Mouse (Mus musculus): Measurements from ENCODE around the gene Iba57.
A peak's percentile ranks its signal among the peaks of the same experiment; 100 is the strongest.

Gene Iba57

DNA sequence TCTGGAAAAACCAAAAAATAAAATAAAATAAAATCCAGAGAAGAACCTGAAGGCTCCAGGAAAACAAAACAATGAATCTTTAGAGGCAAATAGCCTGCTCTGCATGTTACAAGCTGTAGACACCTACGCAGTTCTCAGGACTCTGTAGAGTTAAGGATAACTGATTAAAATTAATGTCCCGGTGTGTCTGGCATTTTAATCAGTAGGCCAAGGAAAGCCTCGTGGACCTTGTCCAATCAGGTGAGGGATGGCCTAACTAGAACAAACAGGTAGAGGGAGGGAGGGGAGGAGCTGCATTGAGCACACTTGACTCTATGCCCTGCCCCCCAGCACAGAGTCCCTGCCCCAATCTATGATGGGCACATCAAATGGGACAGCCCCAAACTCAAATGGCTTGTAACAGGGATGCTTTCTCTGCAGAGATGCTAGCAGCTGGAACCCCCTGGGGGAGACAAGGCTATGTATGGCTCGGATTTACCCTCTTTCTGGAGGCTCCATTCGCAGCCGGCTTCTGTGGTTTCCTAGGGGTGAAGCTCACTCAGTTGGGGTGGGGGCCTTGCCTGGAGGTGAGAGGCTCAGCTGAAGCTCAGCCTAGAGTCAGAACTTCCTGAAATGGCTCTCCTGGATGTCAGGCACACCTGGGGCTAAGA lies 10.8 kb upstream of the Iba57 start:
- DNase-seq (ENCODE audit: low spot score), result no peak

DNA sequence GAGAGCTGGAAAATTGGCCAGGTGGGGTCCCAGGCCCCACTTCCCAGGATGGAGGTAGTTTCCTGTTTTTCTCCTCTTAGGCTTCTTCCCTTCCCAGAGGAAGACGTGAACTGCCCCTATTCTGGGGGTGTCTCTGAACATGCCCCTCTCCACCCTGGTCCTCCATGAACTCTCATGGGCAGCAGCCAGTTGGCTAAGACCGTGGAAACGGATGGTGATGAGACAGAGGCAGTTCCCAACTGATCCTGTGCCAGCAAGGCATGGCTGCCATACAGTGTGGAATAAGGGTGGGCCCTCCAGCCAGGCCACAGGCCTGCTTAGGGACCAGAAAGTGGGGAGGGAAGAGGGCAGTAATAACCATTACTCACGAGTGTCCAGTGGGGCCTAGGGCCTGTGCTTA lies 7.0 kb upstream of the Iba57 start:
- no peak for DNase-seq (ENCODE audit: low spot score)

DNA sequence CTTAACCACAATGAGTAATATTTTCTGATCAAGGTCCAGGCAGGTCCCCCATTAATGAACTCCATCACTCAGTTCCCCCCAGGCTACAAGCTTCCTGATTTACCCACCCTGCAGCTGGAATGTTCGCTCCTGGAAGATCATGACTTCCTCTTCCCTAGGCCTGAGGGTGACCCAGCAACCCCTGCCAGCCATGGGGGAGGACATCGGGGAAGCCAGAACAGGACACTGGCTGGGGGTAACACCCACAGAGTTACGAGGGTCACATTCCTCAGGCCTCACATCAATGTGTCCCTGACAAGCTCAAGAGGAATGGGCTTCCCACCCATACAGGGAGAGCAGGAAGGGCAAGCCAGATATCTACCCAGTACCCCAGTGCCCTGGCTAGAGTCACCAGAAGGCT lies 6.3 kb upstream of the Iba57 start:
- no peak for DNase-seq (ENCODE audit: low spot score)

DNA sequence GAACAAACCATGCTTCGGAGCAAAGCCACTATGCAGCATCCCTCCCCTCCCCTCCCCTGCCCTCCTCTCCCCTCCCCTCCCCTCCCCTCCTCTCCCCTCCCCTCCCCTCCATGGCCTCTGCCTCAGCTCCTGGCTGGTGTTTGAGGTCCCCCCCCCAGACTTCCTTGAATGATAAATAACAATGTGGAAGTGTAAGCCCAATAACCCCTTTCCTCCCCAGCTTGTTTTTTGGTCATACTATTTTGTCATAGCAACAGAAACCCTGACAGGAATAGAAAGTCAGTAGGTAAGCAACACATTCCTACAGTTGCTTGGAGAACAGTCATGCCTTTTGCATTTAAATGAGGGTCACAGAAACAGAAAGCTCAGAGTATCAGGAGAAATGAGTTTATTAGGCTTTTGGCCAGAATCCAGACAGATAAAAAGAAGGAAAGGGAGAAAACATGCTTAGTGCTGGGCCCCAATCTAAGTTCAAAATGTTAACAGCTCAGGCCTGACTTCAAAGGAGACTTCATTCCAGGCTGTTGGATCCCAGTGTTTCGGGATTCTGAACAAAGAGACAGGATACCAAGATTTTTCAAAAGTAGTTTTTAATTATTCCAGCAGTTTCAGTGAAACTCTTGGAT lies 2.2 kb upstream of the Iba57 start:
- DNase-seq (ENCODE audit: low spot score), result no peak

DNA sequence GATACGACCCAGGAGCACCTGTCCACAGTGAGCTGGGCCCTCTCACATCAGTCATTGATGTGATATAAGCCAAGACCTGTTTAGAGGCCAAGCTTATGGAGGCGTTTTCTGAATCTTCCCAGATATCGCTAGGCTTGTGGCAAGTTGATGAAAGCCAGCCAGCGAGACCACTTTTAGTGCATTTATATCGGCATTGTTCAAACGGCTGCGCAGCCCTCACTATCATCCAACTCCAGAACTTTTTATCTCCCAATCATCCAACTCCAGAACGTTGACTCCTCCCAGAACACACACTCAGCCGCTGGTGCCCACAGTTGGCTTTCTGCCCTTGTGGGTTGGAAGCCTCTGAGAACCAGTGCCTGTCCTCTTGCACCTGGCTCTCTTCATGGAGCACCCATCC lies 845 bp upstream of the Iba57 start:
- DNase-seq (ENCODE audit: low spot score), result no peak

DNA sequence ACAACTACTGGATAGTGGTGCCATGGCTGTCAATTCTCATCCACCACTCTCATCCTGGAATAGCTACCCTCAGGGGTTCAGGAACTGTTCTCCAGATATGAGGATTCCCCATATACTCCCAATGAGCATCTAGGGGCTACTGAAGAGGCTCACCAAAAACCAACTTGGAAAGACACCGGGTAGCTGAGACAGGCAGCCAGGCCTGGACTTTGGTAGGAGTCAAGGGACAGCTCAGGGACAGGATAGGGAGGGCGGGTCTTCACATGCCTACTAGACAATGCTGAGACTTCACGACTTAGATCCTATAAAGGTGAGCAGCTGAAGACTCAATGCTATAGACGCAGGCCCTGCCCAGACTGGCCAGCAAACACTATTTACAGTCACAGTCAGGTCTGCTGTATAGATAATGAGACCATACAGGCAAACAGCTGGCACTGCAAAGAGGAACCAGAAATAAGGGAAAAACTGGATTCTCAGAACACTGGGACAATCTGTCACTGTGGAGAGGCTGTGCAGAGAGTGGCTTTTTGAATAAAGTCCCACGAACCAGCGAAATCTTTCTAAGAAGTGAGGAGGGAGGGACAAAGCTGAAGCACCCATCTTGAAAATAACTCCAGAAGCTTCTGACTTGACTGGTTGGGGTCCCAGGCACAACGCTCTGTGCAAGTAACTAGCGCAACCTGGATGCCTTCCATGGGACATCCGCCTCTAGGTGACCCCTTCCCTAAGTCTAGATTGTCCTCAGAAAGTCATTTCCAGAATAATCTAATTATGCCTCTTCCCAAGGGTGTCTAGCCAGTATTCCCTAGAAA lies 890 bp downstream of the Iba57 start:
- DNase-seq (ENCODE audit: low spot score), result no peak

DNA sequence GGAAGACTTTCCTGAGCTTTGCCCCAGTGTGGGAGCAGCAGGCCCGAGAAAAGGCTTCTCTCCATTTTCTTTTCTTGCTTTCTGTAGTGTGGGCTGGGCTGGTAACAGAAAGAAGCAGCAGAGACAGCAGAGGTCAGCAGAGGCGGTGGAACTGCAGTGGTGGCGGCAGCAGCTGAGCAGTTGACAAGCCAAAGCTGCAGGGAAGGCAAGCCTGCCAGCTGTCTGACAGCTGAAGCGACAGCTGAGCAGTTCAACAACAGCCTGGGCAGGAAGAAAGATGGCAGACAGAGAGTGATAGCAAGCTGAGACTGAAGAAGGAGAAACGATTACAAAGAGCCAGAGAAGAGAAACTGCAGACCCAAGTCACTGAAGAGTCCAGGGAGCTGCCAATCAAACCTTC lies 2.1 kb downstream of the Iba57 start:
- DNase-seq (ENCODE audit: low spot score), result peak; percentile 4

DNA sequence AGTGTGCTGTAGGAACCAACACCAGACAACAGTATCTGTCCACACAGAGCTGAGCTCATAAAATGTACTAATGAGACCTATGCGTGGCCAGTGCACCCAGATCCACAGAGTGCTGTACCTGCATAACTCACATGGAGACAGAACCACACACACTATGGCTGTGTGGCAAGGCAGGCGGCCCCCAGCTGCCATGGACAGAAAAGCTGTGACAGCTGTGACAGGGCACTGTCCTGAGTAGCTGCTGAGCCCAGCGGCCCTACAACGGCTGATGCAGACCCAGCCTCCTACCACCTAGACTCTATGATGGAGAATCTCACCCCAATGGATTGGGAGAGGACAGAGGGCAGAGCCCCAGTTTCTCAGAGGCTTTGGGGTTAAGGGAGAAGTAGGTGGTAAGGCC lies 4.0 kb downstream of the Iba57 start:
- no peak for DNase-seq (ENCODE audit: low spot score)

DNA sequence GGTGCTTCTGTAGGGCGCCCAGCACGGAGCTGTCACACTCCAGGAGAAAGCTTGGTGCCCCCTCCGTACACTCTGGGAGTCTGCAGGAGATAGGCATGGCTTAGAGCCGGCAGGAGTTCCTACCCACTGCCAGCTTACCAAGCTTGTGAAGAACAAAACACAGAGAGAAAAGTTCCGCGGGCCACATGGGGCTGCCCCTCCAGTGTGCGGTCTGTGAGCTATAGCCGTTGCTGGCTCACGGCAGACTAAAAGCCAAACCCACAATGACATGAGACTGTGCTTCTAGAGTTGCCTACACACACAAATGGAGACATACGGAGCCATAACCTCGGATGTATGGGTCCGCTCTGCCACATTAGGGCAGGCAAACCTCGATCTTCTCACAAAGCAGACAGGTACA lies 4.4 kb downstream of the Iba57 start:
- DNase-seq (ENCODE audit: low spot score), result no peak

DNA sequence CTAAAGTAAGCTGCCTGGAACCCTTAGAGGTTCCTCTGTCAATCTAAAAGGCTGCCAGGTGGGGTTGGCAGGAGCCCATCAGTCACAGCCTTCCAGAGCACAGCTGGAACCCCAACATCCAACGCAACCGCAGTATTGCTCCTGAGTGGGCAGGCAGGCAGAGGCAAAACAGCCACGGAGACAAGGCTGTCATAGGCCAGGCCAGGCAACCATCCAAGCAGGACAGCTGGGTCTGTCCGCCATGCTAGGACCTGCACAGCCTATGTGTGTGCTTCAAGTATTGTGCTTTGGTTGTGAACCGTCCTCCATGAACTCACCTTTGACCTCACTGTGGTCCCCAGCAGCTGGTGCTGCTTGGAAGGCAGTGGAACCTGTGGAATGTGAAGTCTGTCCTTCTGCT lies 7.6 kb downstream of the Iba57 start:
- DNase-seq (ENCODE audit: low spot score), result no peak

DNA sequence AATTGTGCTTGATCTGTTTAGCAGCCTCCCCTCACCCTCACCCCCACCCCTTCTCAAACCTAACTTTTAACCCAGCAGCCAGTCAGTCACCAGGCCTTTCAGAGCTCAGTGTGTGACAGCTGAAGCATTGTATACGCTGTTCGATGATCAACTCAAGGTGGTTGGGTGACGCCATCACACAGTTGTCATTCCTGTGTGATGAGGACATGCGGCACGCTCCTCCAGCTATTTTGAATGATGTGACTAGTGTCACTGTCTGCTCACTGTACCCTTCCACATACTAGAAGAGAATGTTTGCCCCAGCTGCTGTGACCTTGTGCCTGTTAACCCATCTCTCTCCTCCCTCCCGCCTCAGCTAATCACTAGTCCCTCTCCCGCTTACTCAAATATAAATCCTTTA lies 9.3 kb downstream of the Iba57 start:
- no peak for DNase-seq (ENCODE audit: low spot score)

DNA sequence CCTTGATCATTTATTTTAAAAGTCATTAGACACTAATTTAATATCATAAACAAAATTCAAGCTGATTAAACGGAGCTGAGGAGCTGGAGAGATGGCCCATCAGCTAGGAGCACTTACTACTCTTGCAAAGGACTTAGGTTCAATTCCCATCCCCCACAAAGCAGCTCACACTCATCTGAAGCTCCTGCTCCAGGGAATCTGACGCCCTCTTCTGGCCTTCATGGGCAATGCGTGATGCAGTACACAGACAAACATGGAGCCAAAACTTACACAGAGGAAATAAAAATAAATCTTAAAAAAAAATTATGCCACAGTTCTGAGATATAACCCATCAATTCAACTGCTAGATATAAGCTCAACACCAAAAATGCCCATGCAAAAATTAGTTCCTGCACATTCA lies 11.8 kb downstream of the Iba57 start:
- DNase-seq (ENCODE audit: low spot score), result no peak

DNA sequence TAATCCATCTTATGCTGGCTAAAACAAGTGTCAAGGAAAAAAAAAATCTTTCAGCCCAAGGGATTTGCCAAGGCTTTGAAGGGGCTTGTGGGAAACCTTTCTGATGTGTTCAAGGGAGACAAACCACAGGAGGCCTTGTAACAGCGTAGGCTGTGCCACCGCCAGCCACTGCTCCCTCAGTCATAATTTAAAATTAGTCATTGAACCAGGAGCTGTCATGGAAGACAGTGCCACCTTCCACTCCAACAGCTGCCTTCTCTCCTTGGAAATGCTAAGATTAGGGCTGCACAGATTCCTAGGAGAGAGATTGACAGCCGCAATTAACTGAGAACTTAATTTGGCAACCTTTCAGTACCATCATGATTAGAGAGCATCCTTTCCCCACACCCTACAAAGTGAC lies 14.2 kb downstream of the Iba57 start:
- no peak for DNase-seq (ENCODE audit: low spot score)

DNA sequence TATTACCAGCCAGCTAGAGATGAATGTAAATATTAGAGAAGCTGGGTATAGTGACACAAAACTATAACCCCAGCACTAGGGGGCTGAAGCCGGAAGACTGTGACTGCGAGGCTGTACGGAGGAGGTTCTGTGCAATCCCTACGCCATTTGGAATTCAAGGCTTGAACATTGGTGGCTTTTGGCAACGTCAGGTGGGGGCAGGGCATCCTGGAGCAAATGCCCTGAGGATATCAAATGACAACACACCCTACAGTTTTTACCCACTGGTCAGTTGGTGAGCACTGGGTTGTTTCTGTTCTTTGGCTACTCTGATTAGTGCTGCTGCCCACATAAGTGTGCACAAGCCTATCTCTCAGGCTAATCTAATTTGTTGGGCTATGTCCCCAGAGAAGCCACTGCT lies 20.6 kb downstream of the Iba57 start:
- no peak for DNase-seq (ENCODE audit: low spot score)

DNA sequence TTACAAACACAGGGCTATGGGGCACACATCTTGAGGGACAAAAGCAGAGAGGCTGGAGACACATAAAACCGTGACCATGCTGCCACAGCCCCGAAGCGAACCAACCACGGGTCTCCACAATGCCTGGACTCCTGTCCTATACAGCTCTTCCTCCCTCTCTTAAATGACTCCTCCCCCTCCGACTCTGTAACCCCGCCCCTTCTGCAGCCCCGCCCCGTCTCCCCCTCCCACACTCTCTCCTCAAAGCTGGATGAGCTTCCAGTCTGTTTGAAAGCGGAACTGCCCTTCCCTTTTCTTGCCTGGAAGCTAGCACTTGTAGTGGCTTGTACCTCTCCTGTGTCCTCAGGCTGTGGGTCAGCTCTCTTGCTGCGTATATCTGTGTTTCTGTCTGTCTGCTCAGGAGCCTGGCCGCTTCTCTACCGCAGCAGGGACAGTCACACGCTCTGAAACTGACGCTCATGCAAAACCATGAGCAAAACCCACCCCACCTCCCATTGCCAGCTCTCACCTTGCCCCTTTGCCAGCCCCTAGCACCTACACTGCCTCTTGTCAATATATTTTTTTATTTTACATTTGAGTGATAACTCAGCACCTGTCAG lies 21.7 kb downstream of the Iba57 start:
- DNase-seq (ENCODE audit: low spot score), result peak; percentile 18

DNA sequence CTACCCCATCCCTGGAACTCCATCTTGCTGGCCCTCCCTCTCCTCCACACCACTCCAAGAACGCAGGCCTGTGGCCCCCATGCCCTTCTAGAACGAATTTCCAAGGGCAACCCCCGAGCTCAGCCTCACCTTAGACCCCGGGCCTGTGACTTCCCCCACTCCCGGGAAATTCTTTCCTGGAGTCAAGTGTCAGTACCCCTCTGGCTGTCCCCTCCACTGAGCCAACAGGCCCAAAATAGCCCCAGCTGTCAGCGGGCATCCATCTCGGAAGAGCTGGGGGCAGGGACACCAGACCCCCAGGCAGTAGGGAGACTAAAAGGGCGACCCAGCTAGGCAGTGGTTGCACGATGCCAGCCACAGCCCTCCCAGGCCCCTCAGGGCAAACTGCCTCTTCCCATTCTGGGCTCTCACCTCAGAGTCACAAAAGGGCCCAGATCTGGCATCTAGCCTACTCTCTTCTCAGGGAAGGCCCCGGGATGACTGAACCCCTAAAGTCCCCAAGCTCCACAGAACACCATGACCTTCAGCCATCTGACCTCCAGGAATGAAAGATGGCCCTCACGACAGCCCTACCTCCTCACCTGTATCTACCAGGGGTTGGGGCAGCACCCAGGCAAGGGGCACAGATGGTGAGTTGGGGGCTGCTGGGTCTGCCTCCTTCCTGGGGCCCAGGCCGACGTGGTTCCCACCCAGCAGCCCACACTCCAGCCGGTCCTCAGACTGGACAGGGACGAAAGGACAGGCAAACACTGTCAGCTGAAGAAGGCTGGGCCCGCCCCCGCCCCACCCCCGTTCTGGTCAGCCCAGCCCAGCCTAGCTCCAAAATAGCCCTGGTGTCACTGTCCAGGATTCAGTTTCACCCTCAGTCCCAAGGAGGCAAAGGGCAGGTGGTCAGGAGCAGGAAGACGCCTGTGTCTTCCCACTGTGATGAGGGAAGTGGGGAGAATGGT lies 24.7 kb downstream of the Iba57 start:
- DNase-seq (ENCODE audit: low spot score), result no peak

DNA sequence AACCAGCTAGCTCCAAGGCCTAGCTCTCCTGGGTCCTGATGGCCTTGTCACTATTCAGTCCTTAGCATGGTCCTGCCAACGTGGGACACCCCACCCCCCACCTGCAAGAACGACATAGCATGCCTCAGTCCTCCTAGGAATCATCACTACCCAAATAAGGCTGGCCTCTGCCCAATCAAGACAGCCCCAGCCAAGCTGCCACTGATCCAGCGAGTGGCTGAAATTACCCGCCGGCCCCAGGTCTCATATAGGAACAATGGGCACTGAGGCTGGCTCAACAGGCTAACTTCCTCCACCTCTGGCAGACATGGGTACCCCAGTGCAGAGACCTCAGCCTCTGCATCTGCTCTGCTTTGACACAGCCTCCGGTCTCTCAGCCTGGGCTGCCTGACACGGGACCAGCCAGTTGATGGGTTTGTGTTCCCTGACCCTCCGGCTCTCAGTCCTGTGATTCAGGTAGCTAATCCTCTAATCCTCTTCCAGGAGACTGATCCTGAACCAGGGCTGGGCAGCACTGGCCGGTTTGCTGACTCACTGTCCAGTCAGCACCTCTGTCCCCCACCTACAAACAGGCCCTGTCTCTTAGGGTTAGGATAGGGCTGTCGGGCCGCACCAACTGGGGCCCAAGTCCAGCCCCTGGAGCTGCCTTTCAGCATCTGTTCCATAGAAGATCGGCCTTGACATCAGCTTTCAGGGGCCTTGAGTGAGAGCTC lies 26.4 kb downstream of the Iba57 start:
- DNase-seq (ENCODE audit: low spot score), result no peak

DNA sequence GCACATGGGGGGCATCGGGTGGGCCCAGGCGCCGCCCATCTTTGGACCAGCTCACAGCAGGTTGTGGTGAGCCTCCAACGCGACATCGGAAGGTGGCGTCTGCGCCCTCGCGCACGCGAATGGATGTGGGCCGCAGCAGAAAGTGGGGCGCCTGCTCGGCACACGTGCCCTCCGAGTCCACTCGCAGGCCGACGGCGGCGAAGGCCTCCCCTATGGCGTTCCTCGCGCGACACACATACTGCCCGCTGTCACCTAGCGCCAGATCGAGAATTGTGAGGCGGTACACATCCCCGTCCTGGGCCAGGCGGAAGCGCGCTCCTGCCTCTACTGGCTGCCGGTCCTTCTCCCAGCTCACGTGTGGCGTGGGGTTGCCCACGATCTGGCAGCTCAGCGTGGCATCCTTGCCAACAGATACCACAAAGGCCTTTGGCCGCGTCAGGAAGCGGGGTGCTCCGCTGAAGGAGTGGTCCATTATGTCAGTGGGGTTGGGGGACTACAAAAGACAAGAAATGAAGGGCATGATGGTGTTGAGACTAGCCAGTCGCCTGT lies 27.6 kb downstream of the Iba57 start, which contains the start of gene Obscn:
Obscn (minus strand) TSS at position 499 of the 549 bp plus-strand sequence.
- no peak for DNase-seq (ENCODE audit: low spot score)

DNA sequence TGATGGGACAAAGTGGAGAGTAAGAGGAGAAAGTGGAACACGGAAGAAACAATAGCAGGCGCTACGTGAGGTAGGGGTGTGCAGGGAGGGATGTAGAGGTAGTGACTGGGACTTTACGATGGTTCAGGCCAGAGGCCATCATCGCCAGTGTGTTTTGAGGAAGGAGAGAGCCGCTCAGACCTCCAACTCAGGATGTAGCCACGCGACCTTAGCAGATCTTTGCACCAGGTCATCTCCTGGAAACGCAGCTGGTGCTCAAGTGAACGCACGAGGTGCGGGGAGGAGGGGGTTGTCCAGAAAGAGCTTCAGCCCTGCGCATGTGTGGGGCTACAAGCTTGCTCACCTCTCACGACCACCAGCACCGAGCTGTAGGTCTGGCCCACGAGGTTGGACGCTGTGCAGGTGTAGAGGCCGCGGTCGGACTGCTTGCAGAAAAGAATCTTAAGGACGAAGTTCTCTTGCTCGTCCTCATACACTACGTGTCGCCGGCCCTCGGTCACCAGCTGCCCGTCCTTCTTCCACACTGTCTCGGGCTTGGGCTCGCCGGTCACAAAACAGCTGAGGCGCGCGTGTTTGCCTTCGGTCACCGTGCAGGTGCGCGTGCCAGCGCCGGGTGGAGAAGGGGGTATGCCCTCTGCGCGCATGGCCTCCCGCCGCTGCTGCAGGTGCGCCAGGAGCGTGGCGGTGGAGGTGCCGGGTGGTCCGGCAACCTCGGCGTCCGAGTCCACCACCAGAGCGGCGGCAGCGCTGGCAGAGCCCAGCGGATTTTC lies 28.3 kb downstream of the Iba57 start:
- no peak for DNase-seq (ENCODE audit: low spot score)

DNA sequence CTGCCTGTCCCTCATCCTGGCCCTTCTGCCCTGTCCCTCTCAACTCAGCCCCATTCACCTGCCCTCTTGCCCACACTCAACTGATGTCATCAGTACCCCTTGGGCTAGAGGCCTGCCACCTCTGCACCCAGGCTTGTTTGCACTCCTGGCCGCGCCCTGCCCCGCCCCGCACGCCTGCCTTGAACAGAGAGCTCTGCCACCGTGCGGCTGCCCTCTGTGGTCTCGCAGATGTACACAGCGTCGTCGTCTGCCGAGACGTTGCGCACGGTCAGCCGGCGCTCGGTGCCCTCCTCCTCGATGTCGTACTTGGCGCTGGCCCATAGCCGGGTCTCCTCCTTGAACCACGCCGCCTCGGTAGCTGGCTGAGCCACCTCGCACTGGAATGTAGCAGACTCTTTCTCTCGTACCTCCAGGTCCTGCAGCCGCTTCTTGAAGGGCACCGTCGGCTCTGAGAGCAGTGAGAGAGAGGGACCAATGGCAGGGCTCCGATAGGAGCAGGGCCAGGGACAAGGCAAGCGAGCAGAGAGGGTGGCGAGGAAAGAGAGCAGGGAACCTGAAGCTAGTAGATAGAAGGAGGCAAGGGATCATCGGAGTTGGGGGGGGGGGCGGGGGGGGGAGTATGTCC lies 29.1 kb downstream of the Iba57 start:
- DNase-seq (ENCODE audit: low spot score), result peak; percentile 5

Data from lung, postnatal 25 days (tissue).